Mouse (Mus musculus): ENCODE data around the gene Rarres1. TPM values are rescaled to one million over a fixed set of nuclear protein-coding genes. Genes with fewer than 3 reads are reported as not detected.

The Rarres1 gene
- polyA plus RNA-seq, 1 experiment from 2014 or later = 2.5 TPM

DNA sequence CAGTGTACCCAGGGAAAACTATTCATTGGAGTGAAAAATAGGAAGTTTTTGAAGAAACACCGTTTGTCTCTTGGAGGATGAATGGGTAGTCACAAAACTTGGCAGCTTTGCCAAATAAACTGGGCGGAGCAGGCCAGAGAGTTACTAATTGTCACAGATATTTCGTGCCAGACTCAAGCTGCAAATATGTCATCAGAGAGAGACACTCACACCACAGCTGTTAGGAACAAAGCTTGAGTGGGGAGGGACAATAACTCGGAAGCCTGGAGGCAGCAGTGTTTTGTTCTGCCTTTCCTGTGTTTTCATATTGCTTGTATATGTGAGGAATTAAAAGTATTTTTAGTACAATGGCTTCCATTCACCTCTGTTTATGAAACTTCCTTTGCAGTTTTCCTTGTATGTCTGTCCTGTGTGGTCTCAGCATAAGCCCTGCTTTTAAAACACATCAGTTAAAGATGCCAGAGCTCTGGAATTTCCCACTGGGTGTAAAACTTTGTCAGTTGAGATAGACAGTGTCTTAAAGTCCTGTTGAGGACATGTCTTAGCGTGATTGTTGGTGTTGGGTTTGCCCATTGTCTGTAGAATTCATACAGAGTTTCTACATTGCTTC is 64.6 kb downstream of the Rarres1 start:
- H3K36me3 ChIP-seq (ENCODE audit: control insufficient read depth, insufficient read depth) = peaks cover 62% of the 10 kb centered on the region
- H3K27me3 ChIP-seq (ENCODE audit: control insufficient read depth, insufficient read depth, low read length) = no peaks in the 10 kb centered on the region
- H3K4me2 ChIP-seq (ENCODE audit: low read depth, low read length) = no peak overlapping the region
- H3K4me1 ChIP-seq (ENCODE audit: control insufficient read depth, insufficient read depth, low read length) = no peaks in the 10 kb centered on the region
- no peaks in the 10 kb centered on the region for H3K9me3 ChIP-seq (replicated peaks; ENCODE audit: control insufficient read depth, low read length)
- H3K9ac ChIP-seq (ENCODE audit: low read length) = no peak overlapping the region
- ATAC-seq (replicated peaks; ENCODE audit: extremely low read depth, insufficient read depth, low FRiP score) = no peak
- no peak overlapping the region for H3K4me3 ChIP-seq (ENCODE audit: low read length)
- peak overlapping the region; percentile 39; the same call in 1 of the 2 replicates for H3K27ac ChIP-seq (ENCODE audit: low read length)
- 77% methylated on average over 5 of the region's 5 CpGs for WGBS

GRCm38 (mm10) chr3:67449660-67450059 is 65.7 kb downstream of the Rarres1 start:
- Histone ChIP-seq H3K4me1 (ENCODE audit: control insufficient read depth, insufficient read depth, low read length) (no peaks in the 10 kb centered on the region), H3K27me3 (ENCODE audit: control insufficient read depth, insufficient read depth, low read length) (no peaks in the 10 kb centered on the region), H3K27ac (ENCODE audit: low read length) (peak overlapping the region; percentile 1; the same call in 1 of the 2 replicates), H3K9me3 (replicated peaks; ENCODE audit: control insufficient read depth, low read length) (no peaks in the 10 kb centered on the region), H3K36me3 (ENCODE audit: control insufficient read depth, insufficient read depth) (peaks cover 60% of the 10 kb centered on the region), H3K4me3 (ENCODE audit: low read length) (no peak overlapping the region), H3K4me2 (ENCODE audit: low read depth, low read length) (no peak overlapping the region), H3K9ac (ENCODE audit: low read length) (no peak overlapping the region)
- no peak for ATAC-seq (replicated peaks; ENCODE audit: extremely low read depth, insufficient read depth, low FRiP score)
- WGBS = 92% methylated on average over 21 of the region's 21 CpGs

DNA sequence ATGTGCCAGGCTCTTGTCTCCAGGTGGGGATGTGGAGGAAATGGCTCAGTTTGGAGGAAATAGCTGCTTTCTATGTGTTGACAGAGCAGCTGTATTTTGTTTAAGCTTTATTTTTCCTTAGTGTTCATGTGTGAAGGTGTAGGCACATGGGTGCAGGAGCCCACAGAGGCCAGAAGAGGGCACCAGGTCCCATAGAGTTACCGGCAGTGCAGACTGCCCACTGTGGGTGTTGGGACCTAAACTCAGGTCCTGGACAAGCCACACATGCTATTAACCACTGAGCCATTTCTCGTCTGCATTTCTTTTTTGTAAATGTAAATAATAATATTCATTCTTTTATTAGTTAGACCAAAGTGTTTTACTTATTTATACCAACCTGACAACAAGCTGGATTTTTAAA is 68.2 kb downstream of the Rarres1 start:
- Histone ChIP-seq H3K36me3 (ENCODE audit: control insufficient read depth, insufficient read depth) (peaks cover 56% of the 10 kb centered on the region), H3K27me3 (ENCODE audit: control insufficient read depth, insufficient read depth, low read length) (no peaks in the 10 kb centered on the region), H3K4me1 (ENCODE audit: control insufficient read depth, insufficient read depth, low read length) (no peaks in the 10 kb centered on the region), H3K27ac (ENCODE audit: low read length) (no peak overlapping the region), H3K9ac (ENCODE audit: low read length) (no peak overlapping the region), H3K4me3 (ENCODE audit: low read length) (no peak overlapping the region), H3K4me2 (ENCODE audit: low read depth, low read length) (no peak overlapping the region), H3K9me3 (replicated peaks; ENCODE audit: control insufficient read depth, low read length) (no peaks in the 10 kb centered on the region)
- 89% methylated on average over 2 of the region's 2 CpGs for WGBS
- no peak for ATAC-seq (replicated peaks; ENCODE audit: extremely low read depth, insufficient read depth, low FRiP score)

DNA sequence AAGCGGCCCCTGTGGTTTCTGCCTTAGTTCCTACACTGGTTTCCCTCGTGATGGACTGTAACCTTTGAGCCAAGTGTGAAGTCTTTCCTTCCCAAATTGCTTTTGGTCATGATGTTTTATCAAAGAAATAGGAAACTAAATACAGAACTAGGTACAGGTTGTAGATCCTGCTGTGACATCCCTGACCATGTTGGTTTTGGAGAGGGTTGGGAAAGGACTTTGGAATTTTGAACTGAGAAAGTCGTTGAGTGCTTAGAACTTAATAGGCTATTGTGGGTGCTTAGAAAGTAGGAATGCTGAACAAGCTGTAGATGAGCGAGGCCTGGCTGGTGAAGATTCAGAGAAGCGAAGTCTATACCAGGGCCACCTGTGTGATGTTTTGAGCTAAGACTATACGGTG is 81.3 kb downstream of the Rarres1 start:
- no peaks in the 10 kb centered on the region for H3K27me3 ChIP-seq (ENCODE audit: control insufficient read depth, insufficient read depth, low read length)
- no peaks in the 10 kb centered on the region for H3K9me3 ChIP-seq (replicated peaks; ENCODE audit: control insufficient read depth, low read length)
- no peak overlapping the region for H3K4me2 ChIP-seq (ENCODE audit: low read depth, low read length)
- 92% methylated on average over 6 of the region's 6 CpGs for WGBS
- ATAC-seq (replicated peaks; ENCODE audit: extremely low read depth, insufficient read depth, low FRiP score) = no peak
- H3K27ac ChIP-seq (ENCODE audit: low read length) = no peak overlapping the region
- H3K9ac ChIP-seq (ENCODE audit: low read length) = no peak overlapping the region
- H3K4me3 ChIP-seq (ENCODE audit: low read length) = no peak overlapping the region
- peaks cover 10% of the 10 kb centered on the region for H3K4me1 ChIP-seq (ENCODE audit: control insufficient read depth, insufficient read depth, low read length)
- peaks cover 27% of the 10 kb centered on the region for H3K36me3 ChIP-seq (ENCODE audit: control insufficient read depth, insufficient read depth)

DNA sequence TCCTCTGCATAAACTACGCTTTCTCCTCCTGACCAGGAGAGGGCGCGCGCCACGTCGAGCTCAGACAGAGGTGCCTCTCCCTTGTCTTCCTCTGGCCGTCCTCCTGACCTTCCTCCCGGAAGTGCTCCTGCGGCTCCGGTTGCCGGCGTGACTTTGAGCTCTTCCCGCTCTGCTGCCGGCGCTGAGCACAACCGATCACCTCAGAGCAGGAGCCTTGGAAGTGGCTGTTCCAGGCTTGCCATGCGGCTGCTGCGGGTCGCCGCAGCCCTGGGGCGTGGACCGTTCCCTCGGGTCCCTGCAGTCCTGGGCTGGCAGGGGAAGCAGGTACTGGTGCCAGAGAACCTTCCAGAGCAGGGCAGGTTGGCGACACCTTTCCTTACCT is 85.3 kb downstream of the Rarres1 start, which contains the start of gene Gfm1:
Gfm1 (plus strand) TSS at position 98 of the 382 bp plus-strand sequence.
- peaks cover 10% of the 10 kb centered on the region for H3K4me1 ChIP-seq (ENCODE audit: control insufficient read depth, insufficient read depth, low read length)
- no peaks in the 10 kb centered on the region for H3K27me3 ChIP-seq (ENCODE audit: control insufficient read depth, insufficient read depth, low read length)
- WGBS = 0% methylated on average over 24 of the region's 24 CpGs
- H3K9ac ChIP-seq (ENCODE audit: low read length) = peak within 1 kb of the TSS; percentile 91
- H3K9me3 ChIP-seq (replicated peaks; ENCODE audit: control insufficient read depth, low read length) = peaks cover 5% of the 10 kb centered on the region
- peaks cover 14% of the 10 kb centered on the region for H3K36me3 ChIP-seq (ENCODE audit: control insufficient read depth, insufficient read depth)
- peak; percentile 90 for ATAC-seq (replicated peaks; ENCODE audit: extremely low read depth, insufficient read depth, low FRiP score)
- H3K4me3 ChIP-seq (ENCODE audit: low read length) = peak within 1 kb of the TSS; percentile 95
- H3K4me2 ChIP-seq (ENCODE audit: low read depth, low read length) = peak within 1 kb of the TSS; percentile 89
- 0 out of 2 replicates have a peak within 1 kb of the TSS, but pooled peaks have one; percentile 25 for H3K27ac ChIP-seq (ENCODE audit: low read length)

- Histone ChIP-seq H3K27me3 (ENCODE audit: control insufficient read depth, insufficient read depth, low read length) (no peaks in the 10 kb centered on the region), H3K27ac (ENCODE audit: low read length) (no peak overlapping the region), H3K4me1 (ENCODE audit: control insufficient read depth, insufficient read depth, low read length) (peaks cover 10% of the 10 kb centered on the region), H3K4me3 (ENCODE audit: low read length) (peak overlapping the region; percentile 95), H3K4me2 (ENCODE audit: low read depth, low read length) (peak overlapping the region; percentile 89), H3K9ac (ENCODE audit: low read length) (no peak overlapping the region; the same call in 1 of the 2 replicates), H3K9me3 (replicated peaks; ENCODE audit: control insufficient read depth, low read length) (peaks cover 5% of the 10 kb centered on the region), H3K36me3 (ENCODE audit: control insufficient read depth, insufficient read depth) (peaks cover 14% of the 10 kb centered on the region)
- 32% methylated on average over 8 of the region's 8 CpGs for WGBS
- 0 out of 2 replicates have a peak, but pooled peaks have one; percentile 20 for ATAC-seq (replicated peaks; ENCODE audit: extremely low read depth, insufficient read depth, low FRiP score)
These were observed 85.9 kb downstream of the Rarres1 start for GRCm38 (mm10) chr3:67429338-67429998.

Other genes starting within 250 kb of the Rarres1 start
- gene Mlf1, start 141.4 kb downstream of the Rarres1 start, polyA plus RNA-seq (2015; fragmentation: Nextera tagmentation; extraction: Ambion mirVana) = 329 and 362 TPM in 2 replicates
- not detected in 2 replicates for gene Gm17402, start 140.4 kb downstream of the Rarres1 start, polyA plus RNA-seq (2015; fragmentation: Nextera tagmentation; extraction: Ambion mirVana)
- gene Gfm1, start 85.4 kb downstream of the Rarres1 start, polyA plus RNA-seq (2015; fragmentation: Nextera tagmentation; extraction: Ambion mirVana) = 113 and 115 TPM in 2 replicates
- 72.3 and 74.4 TPM in 2 replicates for gene Lxn, start 51.6 kb downstream of the Rarres1 start, polyA plus RNA-seq (2015; fragmentation: Nextera tagmentation; extraction: Ambion mirVana)
- gene Mfsd1, start 67.2 kb upstream of the Rarres1 start, polyA plus RNA-seq (2015; fragmentation: Nextera tagmentation; extraction: Ambion mirVana) = 36.3 and 37.3 TPM in 2 replicates